Mouse (Mus musculus) midbrain, postnatal 0 days (tissue): Measurements from ENCODE around the gene Ppil6. TPM values are rescaled to one million over a fixed set of nuclear protein-coding genes. Genes with fewer than 3 reads are reported as not detected.

Experiments used
- ATAC-seq: fragments of 200-750 bp; cut with Nextera tagmentation; 2 replicates; pipeline ENCODE4 v1.8.0; 2017; ENCODE audit warnings: moderate number of reproducible peaks, mild to moderate bottlenecking, moderate TSS enrichment, moderate library complexity; ENCODE audit not compliant: low FRiP score
- DNase-seq: peaks from one replicate; pipeline ENCODE4 v3.0.0-alpha.2; 2015; ENCODE audit warnings: low spot score
- H3K27ac ChIP-seq: fragments of 300-500 bp; sonication (generic); 2 replicates; pipeline ENCODE4 v1.5.1; 2014; ENCODE audit warnings: low read depth, mild to moderate bottlenecking, low read length, mixed read lengths
- H3K27me3 ChIP-seq: fragments of 300-500 bp; sonication (generic); 2 replicates; pipeline ENCODE4 v1.6.1; 2014; ENCODE audit warnings: low read length, control low read depth, mixed read lengths; ENCODE audit not compliant: insufficient read depth
- H3K36me3 ChIP-seq: fragments of 300-500 bp; sonication (generic); 2 replicates; pipeline ENCODE4 v1.6.1; 2014; ENCODE audit warnings: low read length, control low read depth, mixed read lengths; ENCODE audit not compliant: insufficient read depth
- H3K4me1 ChIP-seq: fragments of 300-500 bp; sonication (generic); 2 replicates; pipeline ENCODE4 v1.6.1; 2014; ENCODE audit warnings: mild to moderate bottlenecking, control low read depth, antibody characterized with exemption, low read length, mixed read lengths; ENCODE audit not compliant: insufficient read depth
- H3K4me2 ChIP-seq: fragments of 300-500 bp; sonication (generic); 2 replicates; pipeline ENCODE4 v1.6.1; 2014; ENCODE audit warnings: low read depth, mild to moderate bottlenecking, low read length, mixed read lengths; ENCODE audit not compliant: poor library complexity, severe bottlenecking
- H3K4me3 ChIP-seq: fragments of 300-500 bp; sonication (generic); 2 replicates; pipeline ENCODE4 v1.5.1; 2014; ENCODE audit warnings: low read depth, mild to moderate bottlenecking, low read length, moderate library complexity
- H3K9ac ChIP-seq: fragments of 300-500 bp; sonication (generic); replicated peaks from 2 replicates; pipeline ENCODE4 v1.6.1; 2014; ENCODE audit warnings: mild to moderate bottlenecking, low read length, moderate library complexity, mixed read lengths; ENCODE audit not compliant: poor library complexity, severe bottlenecking
- H3K9me3 ChIP-seq: fragments of 300-500 bp; sonication (generic); 2 replicates; pipeline ENCODE4 v1.6.1; 2016; ENCODE audit warnings: low read length, control low read depth
- CTCF ChIP-seq: IDR thresholded peaks from 2 replicates; pipeline ENCODE4 v1.5.1; 2016; ENCODE audit warnings: antibody characterized with exemption, mild to moderate bottlenecking
- WGBS: fragments of 180-500 bp; shearing (Covaris S2); extraction: QIAGEN DNeasy Blood & Tissue Kit; methylation state at CpG from one replicate; pipeline ENCODE4 v1.1.7; 2014; 5-methylcytosine and 5-hydroxymethylcytosine counted together
- polyA plus RNA-seq: library from polyadenylated mRNA; unstranded; fragments of >200 nt; fragmentation: Nextera tagmentation; extraction: Ambion mirVana; gene quantifications from 2 replicates; pipeline ENCODE4 v1.2.1, GENCODE M21; 2015
- total RNA-seq: library from RNA; depleted of rRNA; stranded (reverse); fragments of >200 nt; gene quantifications from 2 replicates; pipeline ENCODE4 v1.2.3, GENCODE M21; 2014

The Ppil6 gene
- total and polyA plus RNA-seq, 2 experiments from 2014 or later = 2.3 to 5.3 TPM

- Histone ChIP-seq H3K9me3 (no peaks in the 10 kb centered on the region), H3K27ac (peak within 1 kb of the TSS; percentile 75), H3K4me2 (peak within 1 kb of the TSS; percentile 94), H3K36me3 (no peaks in the 10 kb centered on the region), H3K4me1 (no peaks in the 10 kb centered on the region), H3K4me3 (peak within 1 kb of the TSS; percentile 48), H3K9ac (peak within 1 kb of the TSS; percentile 70), H3K27me3 (no peaks in the 10 kb centered on the region)
- TF ChIP-seq CTCF = no peak
- whole genome bisulfite sequencing = under 1% methylated on average over 35 of the region's 35 CpGs
- DNase-seq = peak; percentile 36
- peak; percentile 55 for ATAC-seq
Observed at GRCm38 (mm10) chr10:41476171-41477017, 13.8 kb upstream of the Ppil6 start, which contains the start of gene Mical1. Gene Mical1 (plus strand): TSS chr10:41476314.

- 2% methylated on average over 9 of the region's 9 CpGs for WGBS
- H3K4me2 ChIP-seq = peak overlapping the region; percentile 94
- H3K9ac ChIP-seq = peak overlapping the region; percentile 70
- peak overlapping the region; percentile 48 for H3K4me3 ChIP-seq
- no peaks in the 10 kb centered on the region for H3K9me3 ChIP-seq
- DNase-seq (peak; percentile 60), ATAC-seq (peak; percentile 54)
- peak overlapping the region; percentile 75 for H3K27ac ChIP-seq
- H3K27me3 ChIP-seq = no peaks in the 10 kb centered on the region
- no peaks in the 10 kb centered on the region for H3K4me1 ChIP-seq
- H3K36me3 ChIP-seq = no peaks in the 10 kb centered on the region
- TF ChIP-seq CTCF = no peak
Observed at GRCm38 (mm10) chr10:41477018-41477277, 13.3 kb upstream of the Ppil6 start.

DNA sequence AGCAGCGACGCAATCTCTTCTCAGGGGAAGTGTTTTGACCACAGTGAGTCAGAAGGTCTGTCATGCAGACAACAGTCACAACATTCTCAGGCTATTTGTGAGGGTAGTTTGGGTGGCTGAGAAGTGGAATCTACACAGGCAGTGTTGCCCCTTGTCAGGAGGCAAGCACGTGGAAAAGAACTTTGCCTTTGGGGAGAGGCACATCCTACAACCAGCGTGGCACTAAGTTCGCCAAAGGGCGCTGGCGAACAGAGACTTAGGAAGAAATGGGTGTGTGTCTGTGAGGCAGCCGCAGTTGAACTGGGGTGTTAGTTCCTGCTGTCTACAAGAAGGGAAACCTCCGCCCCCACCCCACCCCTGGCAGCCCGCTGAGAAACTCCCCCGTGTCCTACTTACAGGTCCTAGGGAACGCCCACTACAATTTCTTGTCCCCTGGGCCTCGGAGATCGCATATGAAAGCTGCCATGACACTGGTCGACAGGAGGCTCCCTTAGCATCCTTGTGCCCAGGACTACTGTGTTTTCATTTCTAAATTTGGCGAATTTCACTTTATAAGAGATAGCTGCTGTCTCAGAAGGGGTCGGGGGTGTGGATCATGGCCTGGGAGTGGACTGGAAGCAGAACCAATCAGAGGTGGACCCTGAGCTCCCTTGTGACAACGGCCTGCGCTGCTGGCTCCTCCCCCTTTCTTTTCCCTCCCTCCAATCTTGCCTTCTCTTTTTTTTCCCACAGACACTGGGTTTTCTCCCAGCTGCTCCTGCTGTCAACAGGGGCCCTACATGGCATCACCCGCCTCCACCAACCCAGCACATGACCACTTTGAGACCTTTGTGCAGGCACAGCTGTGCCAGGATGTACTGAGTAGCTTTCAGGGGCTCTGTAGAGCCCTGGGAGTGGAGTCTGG is 12.7 kb upstream of the Ppil6 start:
- H3K27me3 ChIP-seq = no peaks in the 10 kb centered on the region
- no peak for TF ChIP-seq CTCF
- DNase-seq (peak; percentile 79), ATAC-seq (peak; percentile 64)
- WGBS = 5% methylated on average over 20 of the region's 20 CpGs
- H3K4me2 ChIP-seq = peak overlapping the region; percentile 94
- H3K9ac ChIP-seq = peak overlapping the region; percentile 70
- H3K4me3 ChIP-seq = peak overlapping the region; percentile 48
- H3K36me3 ChIP-seq = no peaks in the 10 kb centered on the region
- peak overlapping the region; percentile 75 for H3K27ac ChIP-seq
- H3K9me3 ChIP-seq = no peaks in the 10 kb centered on the region
- no peaks in the 10 kb centered on the region for H3K4me1 ChIP-seq

GRCm38 (mm10) chr10:41479961-41480360 is 10.3 kb upstream of the Ppil6 start:
- no peaks in the 10 kb centered on the region for H3K27me3 ChIP-seq
- H3K4me1 ChIP-seq = no peaks in the 10 kb centered on the region
- H3K36me3 ChIP-seq = peaks cover 6% of the 10 kb centered on the region; the same call in 1 of the 2 replicates
- H3K9ac ChIP-seq = no peak overlapping the region
- H3K9me3 ChIP-seq = no peaks in the 10 kb centered on the region
- no peak overlapping the region for H3K4me3 ChIP-seq
- ATAC-seq (no peak), DNase-seq (no peak)
- WGBS = 97% methylated on average over 3 of the region's 3 CpGs
- no peak for TF ChIP-seq CTCF
- H3K27ac ChIP-seq = no peak overlapping the region
- H3K4me2 ChIP-seq = no peak overlapping the region

GRCm38 (mm10) chr10:41480938-41481880 is 9.0 kb upstream of the Ppil6 start:
- H3K4me3 ChIP-seq = no peak overlapping the region
- no peak overlapping the region for H3K9ac ChIP-seq
- DNase-seq (no peak), ATAC-seq (no peak)
- H3K27ac ChIP-seq = no peak overlapping the region
- 76% methylated on average over 33 of the region's 33 CpGs for WGBS
- H3K36me3 ChIP-seq = peaks cover 13% of the 10 kb centered on the region; the same call in 1 of the 2 replicates
- H3K4me2 ChIP-seq = no peak overlapping the region
- H3K27me3 ChIP-seq = no peaks in the 10 kb centered on the region
- no peaks in the 10 kb centered on the region for H3K9me3 ChIP-seq
- H3K4me1 ChIP-seq = no peaks in the 10 kb centered on the region
- no peak for TF ChIP-seq CTCF
